Mouse (Mus musculus): ENCODE data around the gene Grpel1. TPM values are rescaled to one million over a fixed set of nuclear protein-coding genes. Genes with fewer than 3 reads are reported as not detected.

Gene Grpel1
- total RNA-seq, 1 experiment from 2014 or later: 37.0 TPM

- ATAC-seq (replicated peaks; ENCODE audit: low read depth, poor library complexity, severe bottlenecking): peak; percentile 43; the same call in 1 of the 2 replicates
Measured at GRCm38 (mm10) chr5:36458926-36459325, 5.9 kb upstream of the Grpel1 start.

GRCm38 (mm10) chr5:36460712-36461111, 4.1 kb upstream of the Grpel1 start:
- ATAC-seq (replicated peaks; ENCODE audit: low read depth, poor library complexity, severe bottlenecking): no peak

- ATAC-seq (replicated peaks; ENCODE audit: low read depth, poor library complexity, severe bottlenecking): no peak
Measured at GRCm38 (mm10) chr5:36461231-36461630, 3.6 kb upstream of the Grpel1 start.

- ATAC-seq (replicated peaks; ENCODE audit: low read depth, poor library complexity, severe bottlenecking): peak; percentile 43
Measured at GRCm38 (mm10) chr5:36462810-36463209, 2.0 kb upstream of the Grpel1 start.

- ATAC-seq (replicated peaks; ENCODE audit: low read depth, poor library complexity, severe bottlenecking): no peak
Measured at GRCm38 (mm10) chr5:36463391-36463790, 1.4 kb upstream of the Grpel1 start.

DNA sequence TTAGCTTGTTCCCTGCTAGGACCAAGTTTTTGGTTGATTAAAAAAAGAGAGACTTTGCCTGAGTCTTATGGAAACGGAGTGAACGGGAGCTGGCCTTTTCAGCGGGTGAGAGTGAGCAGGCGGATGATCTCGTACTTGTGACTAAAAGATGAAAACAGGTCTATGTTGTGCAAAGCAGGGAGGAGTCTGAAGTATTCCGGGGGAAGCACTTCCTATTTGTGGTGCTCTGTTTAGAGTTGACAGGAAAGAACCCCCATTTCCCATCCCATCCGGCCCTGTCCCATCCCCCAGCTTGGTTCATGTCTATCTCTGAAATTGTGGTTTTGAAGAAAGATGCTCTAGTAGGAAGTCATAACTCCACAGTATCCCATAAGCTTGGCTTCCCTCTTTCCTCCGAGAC, 1.1 kb downstream of the Grpel1 start:
- ATAC-seq (replicated peaks; ENCODE audit: low read depth, poor library complexity, severe bottlenecking): no peak

- ATAC-seq (replicated peaks; ENCODE audit: low read depth, poor library complexity, severe bottlenecking): no peak
Measured at GRCm38 (mm10) chr5:36471206-36471605, 6.4 kb downstream of the Grpel1 start.

DNA sequence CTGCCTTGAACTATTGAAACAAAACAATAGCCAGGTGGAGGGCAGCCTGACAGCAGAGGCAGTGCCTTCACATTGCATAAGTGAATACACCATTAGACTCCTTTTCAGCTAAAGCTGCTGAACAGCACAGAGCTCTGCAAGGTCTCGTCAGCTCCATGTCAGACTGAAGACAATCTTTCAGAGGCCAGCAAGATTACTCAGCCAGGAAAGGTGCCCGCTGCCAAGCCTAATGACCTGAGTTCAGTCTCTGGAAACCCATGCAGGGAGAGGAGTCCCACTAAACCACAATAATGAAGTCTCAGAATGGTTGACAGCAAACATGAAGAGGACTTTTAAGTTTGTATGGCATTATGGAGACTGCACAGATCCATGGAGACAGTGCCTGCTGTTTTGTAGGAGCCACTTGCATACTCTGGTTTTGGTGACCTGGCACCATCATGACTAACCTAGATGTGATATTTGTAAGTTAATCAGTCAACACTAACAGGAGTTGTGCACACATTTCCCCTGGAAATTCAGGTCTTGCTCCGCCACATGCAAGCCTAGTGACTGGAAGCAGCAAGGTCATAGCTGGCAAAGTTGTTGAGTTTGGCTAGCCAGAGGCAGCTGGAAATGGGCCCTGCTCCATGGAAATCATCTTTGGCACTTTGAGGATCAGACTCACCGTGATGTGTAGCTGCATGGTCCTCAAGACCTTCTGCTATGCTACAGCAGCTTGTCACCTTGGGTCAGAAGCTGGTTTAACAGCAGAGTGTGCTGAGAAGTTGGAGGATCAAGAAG, 8.3 kb downstream of the Grpel1 start:
- ATAC-seq (replicated peaks; ENCODE audit: low read depth, poor library complexity, severe bottlenecking): no peak

GRCm38 (mm10) chr5:36474283-36474682, 9.5 kb downstream of the Grpel1 start:
- ATAC-seq (replicated peaks; ENCODE audit: low read depth, poor library complexity, severe bottlenecking): peak; percentile 78

- ATAC-seq (replicated peaks; ENCODE audit: low read depth, poor library complexity, severe bottlenecking): peak; percentile 50
Measured at GRCm38 (mm10) chr5:36477486-36477885, 12.7 kb downstream of the Grpel1 start.

DNA sequence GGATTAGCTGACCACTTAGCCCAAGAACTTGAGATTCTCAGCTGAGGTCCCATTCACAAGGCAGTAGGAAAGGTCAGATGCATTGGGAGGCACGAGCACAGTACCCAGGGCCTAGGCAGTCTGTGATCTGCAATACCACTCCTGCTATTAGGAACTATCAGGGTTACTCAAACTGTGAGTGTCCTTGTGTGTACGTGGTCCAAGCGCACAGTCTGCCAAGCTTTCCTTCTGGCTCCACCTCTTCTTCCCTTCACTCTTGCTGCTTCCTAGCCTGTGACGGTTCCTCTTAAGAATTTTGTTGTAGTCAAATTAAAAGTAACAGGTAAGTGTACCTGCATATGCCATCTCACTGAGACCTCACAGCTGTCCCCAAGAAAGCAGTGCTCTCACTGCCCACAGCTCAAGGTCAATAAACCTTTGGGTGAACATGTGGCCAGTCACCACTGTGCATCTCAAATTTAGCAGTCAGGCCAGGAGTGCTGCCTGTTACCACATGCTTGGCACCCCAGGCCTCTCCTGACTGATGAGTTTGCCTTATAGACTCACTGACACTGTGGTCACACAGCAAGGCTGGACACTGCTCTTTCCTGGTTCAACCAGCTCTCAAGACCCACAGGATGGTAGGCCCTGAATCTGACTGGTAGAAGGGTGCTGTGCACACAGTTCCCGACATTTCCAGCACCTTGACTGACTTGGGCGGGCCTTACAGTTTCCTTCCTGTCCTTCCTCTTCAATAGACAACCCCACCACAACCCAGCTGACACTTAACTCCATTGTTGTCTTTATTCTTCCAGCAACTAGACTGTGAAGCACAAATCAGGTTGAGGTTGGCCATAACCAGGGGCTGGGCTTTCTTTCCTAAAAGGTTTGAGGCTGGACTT, 14.0 kb downstream of the Grpel1 start:
- no peak for ATAC-seq (replicated peaks; ENCODE audit: low read depth, poor library complexity, severe bottlenecking)

GRCm38 (mm10) chr5:36479735-36480134, 14.9 kb downstream of the Grpel1 start:
- ATAC-seq (replicated peaks; ENCODE audit: low read depth, poor library complexity, severe bottlenecking): no peak

GRCm38 (mm10) chr5:36480398-36480797, 15.6 kb downstream of the Grpel1 start:
- ATAC-seq (replicated peaks; ENCODE audit: low read depth, poor library complexity, severe bottlenecking): no peak

DNA sequence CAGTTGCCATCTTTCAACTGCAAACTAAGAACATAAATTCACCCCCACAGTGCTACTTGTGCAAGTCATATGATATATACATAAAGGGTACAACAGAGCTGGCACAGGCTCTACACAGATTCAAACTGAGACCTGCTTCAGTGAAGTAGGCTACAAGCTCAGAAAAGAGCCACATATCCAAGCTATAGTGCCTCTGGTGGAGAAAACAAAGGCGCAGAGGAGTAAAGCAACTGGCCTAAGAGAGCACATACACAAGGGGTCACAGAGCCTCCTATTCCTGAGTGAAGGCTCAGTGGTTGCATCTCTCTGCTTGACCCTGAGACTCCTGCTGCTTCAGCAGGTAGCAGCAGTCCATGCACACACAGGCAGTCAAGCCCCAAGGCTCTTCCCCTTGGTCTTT, 16.3 kb downstream of the Grpel1 start:
- no peak for ATAC-seq (replicated peaks; ENCODE audit: low read depth, poor library complexity, severe bottlenecking)

GRCm38 (mm10) chr5:36483203-36484101, 18.7 kb downstream of the Grpel1 start:
- no peak for ATAC-seq (replicated peaks; ENCODE audit: low read depth, poor library complexity, severe bottlenecking)

GRCm38 (mm10) chr5:36484171-36484990, 19.6 kb downstream of the Grpel1 start, which contains the start of the genes Tada2b and Ccdc96:
Gene Tada2b, minus strand, starts transcription at chr5:36484285.
Gene Ccdc96, plus strand, starts transcription at chr5:36484588.
- peak; percentile 91 for ATAC-seq (replicated peaks; ENCODE audit: low read depth, poor library complexity, severe bottlenecking)

- ATAC-seq (replicated peaks; ENCODE audit: low read depth, poor library complexity, severe bottlenecking): no peak
Measured at GRCm38 (mm10) chr5:36485306-36485705, 20.5 kb downstream of the Grpel1 start.

GRCm38 (mm10) chr5:36489225-36489624, 24.4 kb downstream of the Grpel1 start:
- ATAC-seq (replicated peaks; ENCODE audit: low read depth, poor library complexity, severe bottlenecking): no peak

- ATAC-seq (replicated peaks; ENCODE audit: low read depth, poor library complexity, severe bottlenecking): no peak
Measured at GRCm38 (mm10) chr5:36493919-36494318, 29.1 kb downstream of the Grpel1 start.

All from common myeloid progenitor, adult 5-6 weeks (primary cell).